15 mouse cellular contexts compared by ENCODE assay signal in the genomic region with DNA sequence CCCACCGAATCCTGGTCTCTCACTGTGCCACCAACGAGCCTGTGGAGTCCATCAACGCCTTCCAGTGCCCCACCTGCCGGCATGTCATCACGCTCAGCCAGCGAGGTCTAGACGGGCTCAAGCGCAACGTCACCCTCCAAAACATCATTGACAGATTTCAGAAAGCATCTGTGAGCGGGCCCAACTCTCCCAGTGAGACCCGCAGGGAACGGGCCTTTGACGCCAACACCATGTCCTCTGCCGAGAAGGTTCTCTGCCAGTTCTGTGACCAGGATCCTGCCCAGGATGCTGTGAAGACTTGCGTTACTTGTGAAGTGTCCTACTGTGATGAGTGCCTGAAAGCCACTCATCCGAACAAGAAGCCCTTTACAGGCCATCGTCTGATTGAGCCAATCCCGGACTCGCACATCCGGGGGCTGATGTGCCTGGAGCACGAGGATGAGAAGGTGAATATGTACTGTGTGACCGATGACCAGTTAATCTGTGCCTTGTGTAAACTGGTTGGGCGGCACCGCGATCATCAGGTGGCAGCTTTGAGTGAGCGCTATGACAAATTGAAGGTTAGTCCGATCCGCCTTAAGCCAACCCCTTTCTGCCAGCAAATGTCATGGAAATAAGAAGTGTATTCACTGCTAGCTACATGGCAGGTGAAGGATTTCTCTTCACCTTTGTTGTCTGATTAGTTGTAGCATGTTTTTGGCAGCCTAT.
A peak's percentile ranks its signal among the peaks of the same experiment; 100 is the strongest.
DNase-seq lines count a peak whose midpoint lies in the region; ATAC-seq and TF ChIP-seq lines count a peak whose summit lies in the region.
"Had no signal": no experiment of that assay in that cellular context is flagged by ENCODE, and none has a peak within 500 bp of the region (broad histone marks: within the 10 kb centered on the region; RNA-seq: fewer than 3 reads in every experiment).

No protein-coding gene starts in this region.

- H3K9ac ChIP-seq in hindbrain, postnatal 0 days (replicated peaks; ENCODE audit: low read length) = no peak overlapping the region
- H3K9ac ChIP-seq in hindbrain, embryonic 13.5 days = no peak overlapping the region
- no peak overlapping the region for H3K9ac ChIP-seq in liver, embryonic 12.5 days
- H3K9ac ChIP-seq: limb, embryonic 15.5 days had no signal

- 0 out of 2 replicates have a peak overlapping the region, but pooled peaks have one; percentile 8 for H3K4me3 ChIP-seq in hindbrain, postnatal 0 days (ENCODE audit: low read length)
- no peak overlapping the region for H3K4me3 ChIP-seq in hindbrain, embryonic 13.5 days
- H3K4me3 ChIP-seq in thymus, adult 2 months (ENCODE audit: control insufficient read depth, insufficient read depth, low read length) = no peak overlapping the region
- H3K4me3 ChIP-seq in liver, embryonic 12.5 days = no peak overlapping the region
- H3K4me3 ChIP-seq: hindbrain, embryonic 10.5 days; limb, embryonic 15.5 days had no signal

- H3K9me3 ChIP-seq in hindbrain, postnatal 0 days (ENCODE audit: low read length) = no peaks in the 10 kb centered on the region
- no peaks in the 10 kb centered on the region for H3K9me3 ChIP-seq in hindbrain, embryonic 13.5 days
- no peaks in the 10 kb centered on the region for H3K9me3 ChIP-seq in liver, embryonic 12.5 days (replicated peaks)
- H3K9me3 ChIP-seq: hindbrain, embryonic 10.5 days; limb, embryonic 15.5 days had no signal

- no peaks in the 10 kb centered on the region for H3K36me3 ChIP-seq in hindbrain, postnatal 0 days (ENCODE audit: insufficient read depth, low read length)
- no peaks in the 10 kb centered on the region for H3K36me3 ChIP-seq in hindbrain, embryonic 13.5 days
- no peaks in the 10 kb centered on the region for H3K36me3 ChIP-seq in thymus, adult 2 months (ENCODE audit: control insufficient read depth, insufficient read depth, low read length)
- no peaks in the 10 kb centered on the region for H3K36me3 ChIP-seq in liver, embryonic 12.5 days
- H3K36me3 ChIP-seq: limb, embryonic 15.5 days had no signal

- no peaks in the 10 kb centered on the region; the same call in 1 of the 2 replicates for H3K27me3 ChIP-seq in hindbrain, postnatal 0 days (ENCODE audit: insufficient read depth, low read length)
- H3K27me3 ChIP-seq in hindbrain, embryonic 13.5 days = peaks cover 52% of the 10 kb centered on the region; the same call in 1 of the 2 replicates
- H3K27me3 ChIP-seq in thymus, adult 2 months (ENCODE audit: control insufficient read depth, insufficient read depth, low read length) = no peaks in the 10 kb centered on the region
- peaks cover 8% of the 10 kb centered on the region; the same call in 1 of the 2 replicates for H3K27me3 ChIP-seq in liver, embryonic 12.5 days (replicated peaks)

- TF ChIP-seq POLR2A in thymus, adult 2 months (IDR thresholded peaks at IDR 0.05; ENCODE audit: control insufficient read depth, extremely low read depth, insufficient read depth, low read length, poor library complexity) = no peak

- peak; percentile 25 for DNase-seq in cerebellum, adult 9-11 months
- no peak for DNase-seq in cerebellum, adult 18-20 months
- peak; percentile 4 for DNase-seq in hindbrain, postnatal 0 days (ENCODE audit: low spot score)
- DNase-seq in thymus, postnatal 4 days = peak; percentile 12
- DNase-seq in thymus, adult 2 months = no peak
- no peak for DNase-seq in urinary bladder, postnatal 36 days (ENCODE audit: low spot score in 2 of 2)
- DNase-seq: kidney, postnatal 10 days; lung, adult 2 months; lung, postnatal 4 days; thymus, postnatal 36 days had no signal

- no peak overlapping the region for H3K27ac ChIP-seq in hindbrain, postnatal 0 days
- no peak overlapping the region for H3K27ac ChIP-seq in hindbrain, embryonic 13.5 days
- H3K27ac ChIP-seq in thymus, adult 2 months (ENCODE audit: control insufficient read depth, insufficient read depth, low read length) = no peak overlapping the region
- H3K27ac ChIP-seq in liver, embryonic 12.5 days = no peak overlapping the region
- H3K27ac ChIP-seq: hindbrain, embryonic 10.5 days; limb, embryonic 15.5 days had no signal

- no peak for TF ChIP-seq CTCF in hindbrain, postnatal 0 days (IDR thresholded peaks at IDR 0.05; ENCODE audit: low read depth)
- TF ChIP-seq CTCF in thymus, adult 2 months (IDR thresholded peaks at IDR 0.05; ENCODE audit: borderline replicate concordance, control insufficient read depth, extremely low read depth, insufficient read depth, low read length, poor library complexity) = no peak

- H3K4me2 ChIP-seq in hindbrain, postnatal 0 days (ENCODE audit: low read depth, low read length) = peak overlapping the region; percentile 21; the same call in 1 of the 2 replicates
- H3K4me2 ChIP-seq in hindbrain, embryonic 13.5 days = no peak overlapping the region
- H3K4me2 ChIP-seq in liver, embryonic 12.5 days = no peak overlapping the region
- H3K4me2 ChIP-seq: limb, embryonic 15.5 days had no signal

- no peaks in the 10 kb centered on the region for H3K4me1 ChIP-seq in hindbrain, postnatal 0 days (ENCODE audit: insufficient read depth, low read length)
- peaks cover 11% of the 10 kb centered on the region for H3K4me1 ChIP-seq in hindbrain, embryonic 13.5 days (replicated peaks)
- H3K4me1 ChIP-seq in thymus, adult 2 months (replicated peaks; ENCODE audit: control insufficient read depth, insufficient read depth, low read length) = no peaks in the 10 kb centered on the region
- H3K4me1 ChIP-seq in liver, embryonic 12.5 days = no peaks in the 10 kb centered on the region
- H3K4me1 ChIP-seq: limb, embryonic 15.5 days had no signal

- ATAC-seq in hindbrain, postnatal 0 days = peak; percentile 43; the same call in 1 of the 2 replicates
- ATAC-seq in hindbrain, embryonic 13.5 days (ENCODE audit: low FRiP score) = no peak
- no peak for ATAC-seq in liver, embryonic 12.5 days
- ATAC-seq: intestine, postnatal 0 days had no signal

- 58% methylated on average over 28 of the region's 28 CpGs for WGBS in hindbrain, postnatal 0 days
- 70% methylated on average over 28 of the region's 28 CpGs for WGBS in hindbrain, embryonic 13.5 days
- WGBS in thymus, adult 2 months = 96% methylated on average over 28 of the region's 28 CpGs
- WGBS in liver, embryonic 12.5 days (ENCODE audit: insufficient replicate concordance) = 84% methylated on average over 28 of the region's 28 CpGs

Comparison
In these comparisons a context has a peak if more than half of its experiments do, and no peak if none do; other contexts are left out.
1. DNase-seq: peak in cerebellum, adult 9-11 months (single experiment), hindbrain, postnatal 0 days (single experiment) and thymus, postnatal 4 days (single experiment); none in cerebellum, adult 18-20 months (0 of 2), thymus, adult 2 months (single experiment) and urinary bladder, postnatal 36 days (0 of 2).